Mouse (Mus musculus): ENCODE measurements around the gene Fcgrt.

- TF ChIP-seq ZC3H11A (IDR thresholded peaks at IDR 0.05; ENCODE audit: borderline replicate concordance, low read depth, low read length) = no peak
- no peak for TF ChIP-seq MAFK (IDR thresholded peaks at IDR 0.05; ENCODE audit: insufficient read depth, low read depth, low read length)
- no peak for TF ChIP-seq HCFC1 (IDR thresholded peaks at IDR 0.05; ENCODE audit: borderline replicate concordance, insufficient read depth, low read length)
- no peak for TF ChIP-seq ZNF384 (IDR thresholded peaks at IDR 0.05; ENCODE audit: low read depth, low read length)
- TF ChIP-seq CHD2 (IDR thresholded peaks at IDR 0.05; ENCODE audit: low read depth, low read length) = no peak
These were observed 15.1 kb downstream of the Fcgrt start for GRCm38 (mm10) chr7:45088597-45088996.

Measured in ES-E14 (cell line).